Mouse (Mus musculus) embryo, embryonic 9.5 days (tissue): ENCODE data around the gene Frmd8.

Experiments
- DNase-seq: peaks from one replicate; pipeline ENCODE4 v3.0.0-alpha.2; 2017; ENCODE audit errors: extremely low spot score

The Frmd8 gene

DNA sequence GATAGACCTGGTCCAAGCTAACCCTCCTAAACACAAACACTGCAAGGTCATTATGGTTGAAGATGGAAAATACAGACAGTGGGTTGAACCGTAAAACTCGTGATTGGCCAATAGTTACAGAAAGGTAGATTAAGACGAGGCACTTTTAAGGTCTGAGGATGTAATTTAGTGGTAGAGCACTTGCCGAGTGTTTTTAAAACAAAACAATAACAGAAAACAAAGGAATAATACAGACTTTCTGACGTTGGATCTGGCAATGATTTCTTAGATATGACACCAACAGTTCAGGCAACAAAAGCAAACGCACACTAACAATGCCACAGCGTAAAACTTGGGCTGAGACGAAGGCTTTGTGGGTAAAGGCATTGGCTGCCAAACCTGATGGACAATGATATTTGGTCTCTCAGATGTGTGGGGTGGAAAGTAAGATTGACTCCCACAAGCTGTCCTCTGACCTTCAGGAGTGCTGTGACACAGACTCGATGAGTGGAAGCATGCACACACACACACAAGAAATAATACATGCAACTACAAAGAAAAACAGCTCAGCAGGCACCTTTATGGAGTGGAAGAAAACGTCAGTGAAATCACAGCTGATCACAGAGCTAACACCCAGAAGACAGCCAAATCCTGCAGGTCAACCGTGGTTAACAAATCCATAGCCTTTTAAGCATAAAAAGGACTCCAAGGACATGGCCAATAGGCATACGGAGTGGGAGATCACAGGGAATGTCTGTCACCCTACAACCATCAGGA lies 36.8 kb downstream of the Frmd8 start:
- no peak for DNase-seq

DNA sequence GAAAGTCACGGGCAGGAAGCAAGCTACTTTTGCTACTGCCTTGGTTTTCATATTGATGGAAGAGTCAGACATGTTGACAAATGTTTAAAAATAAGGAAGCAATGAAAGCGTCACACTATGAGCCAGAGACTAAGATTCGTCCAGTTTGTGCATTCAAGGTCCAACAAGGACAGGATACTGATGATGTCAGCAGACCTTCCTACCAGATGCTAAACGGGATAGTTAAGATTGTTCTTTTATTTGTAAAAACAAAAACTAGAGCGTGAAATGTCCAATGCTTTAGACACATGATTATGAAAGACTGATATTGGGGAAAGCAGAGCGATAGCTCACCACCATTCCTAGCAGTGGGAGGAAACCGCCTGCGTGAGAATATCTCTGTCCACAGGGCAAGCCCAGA lies 37.5 kb downstream of the Frmd8 start:
- no peak for DNase-seq

DNA sequence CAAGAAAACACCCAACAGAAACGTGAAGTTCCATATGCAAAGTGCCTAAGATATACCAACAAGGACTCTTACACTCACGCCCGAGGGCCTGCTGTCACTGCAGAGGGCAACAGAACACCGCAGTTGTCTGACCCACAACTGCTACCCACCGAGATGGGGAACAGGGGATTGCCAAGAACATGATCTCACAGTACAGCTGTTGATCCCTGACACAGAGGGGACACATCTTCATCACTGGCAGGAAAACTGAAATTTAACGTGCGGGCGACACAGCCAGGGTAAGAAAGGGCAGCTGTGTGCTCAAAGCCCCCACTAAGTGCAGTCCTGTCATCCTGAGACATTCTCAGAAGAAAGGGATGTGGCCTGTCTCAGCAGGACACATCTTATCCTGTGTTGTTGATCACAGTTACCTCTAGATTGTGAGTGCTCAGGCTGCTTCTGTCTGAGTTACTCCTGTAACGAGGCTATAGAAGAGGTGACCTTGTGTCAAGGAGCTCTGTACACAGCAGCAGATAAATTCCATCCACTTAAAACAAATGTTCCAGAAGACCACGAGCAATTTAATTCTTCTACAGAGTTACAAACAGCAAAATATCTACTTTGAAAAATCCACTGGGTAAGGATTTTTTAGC lies 38.0 kb downstream of the Frmd8 start:
- no peak for DNase-seq

DNA sequence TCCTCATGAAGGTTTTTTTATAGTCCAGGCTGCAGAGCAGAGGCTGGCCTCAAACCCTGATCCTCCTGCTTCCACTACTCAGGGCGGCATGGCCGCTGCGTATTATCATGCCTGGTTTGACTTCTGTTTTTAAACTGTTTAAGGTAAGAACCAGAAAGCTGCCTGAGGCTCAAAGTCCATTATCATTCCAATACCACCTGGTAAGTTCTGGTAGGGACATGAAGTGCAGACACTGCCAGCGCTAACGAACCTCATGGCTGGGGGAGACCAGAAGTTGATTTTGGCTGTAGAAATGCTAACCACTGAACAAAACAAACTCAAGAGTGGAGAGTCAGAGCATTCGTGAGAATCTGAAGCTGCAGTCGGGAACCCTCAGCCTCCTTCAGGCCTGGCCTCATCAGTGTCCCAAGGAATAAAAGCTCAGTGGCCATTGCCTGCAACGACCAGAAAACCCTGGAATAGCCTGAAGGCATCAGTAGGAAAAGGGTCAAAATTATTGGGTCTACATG lies 39.1 kb downstream of the Frmd8 start:
- DNase-seq, result no peak

DNA sequence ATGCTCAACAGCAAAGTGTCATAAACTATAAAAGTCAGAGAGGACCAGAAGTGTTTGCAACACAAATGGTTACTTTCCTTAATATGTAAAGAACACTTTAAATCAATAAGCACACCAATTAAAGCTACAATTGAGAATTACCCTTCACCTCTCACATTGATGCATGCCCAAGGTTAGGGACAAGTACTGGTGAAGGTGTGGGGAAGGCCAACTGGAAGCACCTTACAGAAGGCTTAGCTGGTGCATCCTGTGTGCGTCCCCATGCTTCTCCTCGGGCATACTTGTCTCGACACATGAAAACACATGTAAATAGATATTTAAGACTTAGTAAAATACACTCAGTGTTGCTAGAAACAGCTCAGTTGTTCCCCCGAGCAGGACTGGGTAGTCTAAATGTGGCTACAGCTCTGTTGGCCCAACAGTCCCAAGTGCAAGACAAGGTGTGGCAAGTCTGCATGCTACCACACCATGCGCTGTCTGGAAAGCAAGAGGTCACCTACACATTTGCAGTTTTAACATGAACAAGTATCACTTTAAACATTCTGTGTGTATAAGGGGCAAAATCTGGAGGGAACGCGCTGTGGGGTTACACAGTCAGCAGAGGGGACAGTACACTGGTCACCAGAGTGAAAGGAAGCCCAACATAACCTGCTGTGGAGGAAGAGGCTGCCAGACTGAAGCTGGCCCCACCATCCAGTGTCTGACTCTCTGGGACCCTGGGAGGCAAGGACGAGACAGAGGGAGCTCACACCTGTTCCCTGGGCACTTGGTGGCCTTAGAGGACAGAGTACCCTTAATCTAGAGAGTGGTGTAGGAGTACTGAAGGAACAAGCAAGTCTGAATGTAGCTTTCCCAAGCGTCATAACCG lies 39.8 kb downstream of the Frmd8 start:
- DNase-seq, result no peak

DNA sequence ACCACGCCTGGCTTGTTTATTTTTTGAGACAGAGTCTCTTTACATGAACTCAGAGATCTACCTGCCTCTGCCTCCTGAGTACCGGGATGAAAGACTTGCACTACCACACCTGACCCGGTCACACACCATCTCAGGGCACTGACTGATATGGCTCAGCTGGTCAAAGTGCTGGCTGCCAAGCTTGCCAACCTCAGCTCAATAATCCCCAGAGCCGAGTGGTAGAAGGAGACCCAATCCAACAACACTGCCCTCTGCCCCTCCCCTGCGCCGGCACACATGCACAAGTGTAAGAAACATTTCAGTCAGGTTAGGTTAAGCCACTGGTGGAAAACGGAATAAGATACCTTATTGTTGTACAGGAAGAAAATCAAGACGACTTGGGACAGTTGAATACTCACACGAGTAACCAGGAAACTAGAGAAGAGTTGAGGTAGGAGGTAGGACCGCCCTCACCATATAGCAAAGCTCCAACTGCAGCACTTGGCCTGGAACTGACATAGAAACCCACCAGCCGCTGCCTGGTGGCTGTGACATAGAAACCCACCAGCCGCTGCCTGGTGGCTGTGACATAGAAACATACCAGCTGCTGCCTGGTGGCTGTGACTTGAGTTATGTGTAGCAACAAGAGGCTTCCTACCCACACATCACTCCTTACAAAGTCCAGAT lies 40.7 kb downstream of the Frmd8 start:
- no peak for DNase-seq

DNA sequence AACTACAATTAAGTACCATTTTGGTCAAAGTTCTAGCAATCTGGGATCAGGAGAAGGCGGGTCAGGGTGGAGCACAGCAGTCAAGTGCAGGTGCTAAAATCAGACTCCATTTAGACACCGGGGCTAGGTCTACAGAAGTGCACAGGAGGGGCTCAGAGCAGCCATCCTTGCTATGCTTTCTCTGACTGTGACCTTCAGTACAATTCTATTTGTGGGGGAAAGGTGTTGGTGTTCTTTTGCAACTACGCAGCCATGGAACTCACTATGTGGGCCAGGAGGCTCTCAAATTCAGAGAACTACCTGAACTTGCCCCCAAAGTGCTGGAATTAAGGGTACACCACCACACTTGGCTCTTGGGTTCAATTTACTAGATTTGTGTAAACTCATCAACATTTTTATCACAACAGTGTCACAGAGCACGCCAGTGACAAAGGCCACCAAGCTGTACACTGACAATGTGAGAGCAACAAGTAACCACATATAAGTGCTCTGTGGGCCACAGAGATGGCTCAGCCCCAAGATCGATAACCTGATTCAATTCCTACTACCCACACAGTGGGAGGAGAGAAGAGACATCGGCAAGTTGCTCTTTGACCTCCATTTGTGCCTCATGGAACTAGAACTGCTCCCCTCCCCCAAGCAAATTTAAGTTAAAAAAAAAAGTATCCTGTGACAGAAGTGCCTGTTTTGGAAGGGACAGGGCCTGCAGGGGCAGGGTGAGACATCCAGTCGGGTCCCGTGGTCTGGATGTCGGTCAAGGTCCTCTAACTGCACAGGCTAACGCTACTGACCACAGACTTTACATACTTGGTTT lies 41.6 kb downstream of the Frmd8 start:
- no peak for DNase-seq

DNA sequence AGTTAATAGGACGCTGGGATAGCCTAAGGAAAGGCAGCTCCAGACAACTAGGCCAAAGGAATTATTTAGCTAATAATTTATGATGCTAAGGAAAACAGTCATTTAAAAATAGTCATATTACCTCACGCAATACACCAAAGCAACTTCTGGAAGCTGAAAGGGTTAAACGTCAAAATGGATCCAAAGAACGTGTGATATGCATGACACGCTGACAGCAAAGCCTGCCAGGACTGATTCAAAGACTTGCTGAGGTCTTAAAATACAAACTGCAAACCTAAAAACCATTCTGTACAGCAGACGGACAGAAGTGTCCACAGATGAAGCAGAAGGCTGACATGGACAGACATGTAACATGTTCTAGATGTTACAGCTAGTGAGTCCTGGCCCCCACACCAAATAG lies 42.7 kb downstream of the Frmd8 start:
- DNase-seq, result no peak

DNA sequence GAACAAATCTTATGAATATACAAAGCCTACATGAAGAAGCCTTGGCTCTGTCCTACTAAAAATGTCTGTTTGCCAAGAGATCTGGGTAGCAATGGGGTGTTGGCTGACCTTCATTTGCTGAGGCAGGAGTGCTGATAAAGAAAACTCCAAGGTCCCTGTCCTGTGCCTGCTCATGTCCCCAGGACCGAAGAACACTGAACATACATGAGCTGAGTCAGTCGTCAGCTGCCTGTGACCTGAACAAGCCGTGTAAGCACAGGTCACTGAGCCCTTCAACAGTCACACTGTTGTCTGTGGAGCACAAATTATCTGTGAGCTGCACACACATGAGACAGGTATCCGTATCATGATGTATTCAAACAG lies 43.1 kb downstream of the Frmd8 start:
- DNase-seq, result no peak

DNA sequence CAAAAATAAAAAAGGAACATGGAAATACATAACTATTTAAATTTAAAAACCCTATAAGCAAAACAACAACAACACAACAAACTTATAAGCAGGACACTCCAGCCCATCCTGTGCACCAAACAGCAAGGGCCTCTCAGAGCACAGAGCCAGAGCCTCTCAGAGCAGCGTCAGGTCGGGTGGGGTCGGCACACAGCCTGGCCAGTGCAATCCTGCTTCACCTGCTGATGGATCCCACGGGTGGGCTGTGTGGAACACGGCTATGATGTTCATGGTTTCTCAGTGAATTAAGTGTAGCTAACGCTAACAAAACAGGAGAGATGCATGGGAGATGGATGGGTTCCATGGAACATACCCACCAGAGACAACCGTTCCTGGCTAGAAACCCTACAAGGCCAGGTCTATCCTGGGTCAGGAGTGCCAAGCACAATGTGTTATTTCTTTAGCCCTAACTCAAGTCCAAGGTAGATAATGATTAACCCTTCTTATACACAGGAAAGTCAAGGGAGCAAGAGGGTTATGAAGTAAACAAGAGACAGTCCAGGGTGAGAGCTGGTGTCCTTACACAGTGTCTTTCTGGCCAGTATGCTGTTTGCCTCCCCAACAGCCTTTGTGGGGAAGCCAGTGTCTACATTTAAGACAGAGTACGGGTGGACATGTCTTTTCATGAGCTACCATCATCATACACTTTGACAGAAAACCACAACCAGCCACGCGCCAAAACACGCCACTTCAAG lies 43.7 kb downstream of the Frmd8 start:
- no peak for DNase-seq

DNA sequence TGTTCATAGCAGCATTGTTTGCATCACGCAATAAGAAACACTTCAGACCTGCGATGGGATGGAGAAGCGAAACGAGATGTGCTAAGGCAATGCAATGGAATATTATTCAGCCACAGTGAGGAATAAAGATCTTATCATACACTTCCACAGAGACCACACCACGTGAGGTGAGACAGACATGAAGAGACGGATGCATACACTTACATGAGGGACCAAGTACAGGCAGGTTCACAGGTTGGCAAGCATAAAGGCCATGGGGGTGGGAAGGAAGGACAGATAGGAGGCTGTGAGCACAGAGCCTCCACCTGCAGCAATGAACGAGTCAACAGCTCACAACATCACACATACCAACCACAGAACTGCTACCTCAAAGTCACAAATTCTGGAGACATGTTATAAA lies 44.3 kb downstream of the Frmd8 start:
- DNase-seq, result no peak

DNA sequence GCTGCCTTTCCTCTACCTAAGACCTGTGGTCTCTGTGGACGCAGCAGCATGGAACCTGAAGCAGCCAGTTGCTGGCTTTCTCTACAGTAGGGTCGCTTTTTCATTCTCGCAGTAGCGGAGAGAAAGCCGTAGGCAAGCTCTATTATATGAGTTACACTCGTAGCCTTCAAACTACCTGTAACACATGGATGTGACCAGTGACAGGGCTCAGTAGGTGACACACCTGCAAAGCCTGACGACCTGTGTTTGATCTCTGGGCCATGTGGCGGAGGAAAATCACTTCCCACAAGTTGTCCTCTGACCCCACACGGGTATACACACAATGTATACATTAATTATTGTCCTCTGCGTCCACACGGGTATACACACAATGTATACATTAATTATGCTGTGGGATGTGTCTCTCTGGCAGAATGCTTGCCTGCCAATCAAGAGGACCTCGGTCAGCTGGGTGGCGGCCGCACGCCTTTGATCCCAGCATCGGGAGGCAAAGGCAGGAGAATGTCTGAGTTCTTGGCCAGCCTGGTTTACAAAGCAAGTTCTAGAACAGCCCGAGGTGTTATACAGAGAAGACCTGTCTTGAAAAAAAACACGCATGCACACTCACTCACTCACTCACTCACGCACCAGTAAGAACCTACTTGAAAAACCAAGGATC lies 45.0 kb downstream of the Frmd8 start:
- no peak for DNase-seq

DNA sequence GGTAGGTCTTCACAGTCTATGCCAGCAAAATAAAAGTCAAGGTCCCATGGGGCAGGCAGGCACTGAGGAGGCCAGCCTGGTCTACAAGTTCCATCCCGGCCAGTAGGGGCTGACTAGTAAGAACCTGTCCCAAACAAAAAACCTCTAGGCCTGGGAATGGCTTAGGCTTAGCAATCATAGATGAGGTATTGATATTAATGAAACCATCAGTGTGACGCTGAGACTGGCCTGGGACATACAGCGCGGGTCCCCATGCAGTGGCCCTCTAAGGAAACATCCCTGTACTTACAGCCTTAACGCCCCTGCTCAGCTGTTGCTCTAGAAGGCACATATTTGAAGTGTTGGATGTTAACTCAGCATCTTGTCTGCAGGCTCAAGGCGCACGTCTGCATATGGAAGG lies 46.2 kb downstream of the Frmd8 start:
- no peak for DNase-seq

DNA sequence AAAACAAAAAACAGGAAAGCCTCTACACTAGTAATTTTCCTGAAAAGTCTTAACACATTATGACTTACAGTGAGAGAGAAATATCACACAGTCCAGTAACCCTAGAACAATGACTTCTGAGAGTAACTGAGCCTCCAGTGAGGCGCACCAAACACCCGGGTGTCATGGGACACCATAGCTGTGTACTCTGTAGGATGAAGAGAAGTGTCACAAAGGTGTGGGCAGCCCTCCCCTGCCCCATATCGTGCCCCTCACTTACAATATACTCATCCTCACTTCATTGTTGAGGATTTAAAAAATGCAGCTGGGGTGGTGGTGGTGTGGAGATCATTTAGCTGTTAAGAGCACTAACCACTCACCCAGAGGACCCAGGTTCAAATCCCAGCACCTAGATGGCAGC lies 46.9 kb downstream of the Frmd8 start:
- no peak for DNase-seq

DNA sequence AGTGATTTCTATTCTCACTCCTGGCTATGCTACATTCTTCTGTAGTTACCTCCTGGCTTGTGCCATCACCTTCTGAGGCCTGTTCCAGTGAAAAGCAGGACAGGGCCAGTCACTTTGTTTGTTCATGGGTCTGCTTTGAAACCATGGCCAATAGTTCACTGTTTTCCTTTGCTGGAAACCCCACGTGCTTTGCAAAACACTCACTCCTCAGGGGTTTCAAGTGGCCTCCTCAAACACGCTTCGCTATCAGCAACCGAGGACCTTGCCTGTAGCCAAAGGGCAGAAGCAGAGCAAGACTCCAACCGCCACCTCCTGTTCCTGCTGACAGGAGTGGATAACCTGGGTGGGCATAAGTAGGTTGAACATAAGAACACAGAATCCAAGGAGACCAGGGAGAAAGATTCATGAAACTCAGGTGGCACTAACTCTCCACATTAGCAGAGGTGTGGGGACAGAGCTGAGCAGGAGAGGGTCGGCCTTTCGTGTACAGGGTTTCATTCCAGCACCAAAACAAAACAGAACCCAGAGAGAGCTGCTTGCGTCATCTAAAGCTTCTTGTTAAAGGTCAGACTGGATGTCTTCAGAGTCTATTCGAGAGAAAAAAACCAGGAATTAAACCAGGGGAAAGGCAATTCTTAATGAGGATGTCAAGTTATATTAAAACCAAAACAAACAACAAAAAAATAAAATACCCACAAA lies 47.5 kb downstream of the Frmd8 start:
- no peak for DNase-seq

DNA sequence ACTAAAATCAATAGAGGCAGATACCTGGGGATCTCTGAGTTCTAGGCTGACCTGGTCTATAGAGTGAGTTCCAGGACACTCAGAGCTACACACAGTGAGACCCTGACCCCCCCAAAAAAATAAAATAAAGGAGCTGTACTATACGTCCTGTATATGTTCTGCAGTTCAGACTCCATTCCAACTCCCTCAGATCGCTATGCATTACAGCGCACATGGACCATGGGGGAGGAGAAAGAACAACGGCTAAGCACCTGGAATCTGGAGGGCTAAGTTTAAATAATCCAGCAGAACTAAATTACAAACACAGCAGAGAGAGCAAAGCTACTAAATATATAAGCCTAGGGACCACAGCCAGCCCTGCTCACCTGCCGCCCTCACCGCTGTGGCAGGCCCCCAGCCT lies 48.0 kb downstream of the Frmd8 start:
- no peak for DNase-seq

DNA sequence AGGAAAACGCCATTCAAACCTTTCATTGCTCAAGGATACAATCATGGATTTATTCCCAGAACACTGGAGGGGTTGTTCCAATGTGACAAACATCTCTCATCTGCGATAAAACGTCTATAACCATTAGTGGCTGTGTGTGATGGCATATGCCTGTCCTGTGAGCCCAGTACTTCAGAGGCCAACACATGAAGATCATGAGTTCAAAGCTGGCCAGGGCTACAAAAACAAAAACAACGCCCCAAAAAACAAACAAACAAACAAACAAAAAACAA lies 48.4 kb downstream of the Frmd8 start:
- no peak for DNase-seq

DNA sequence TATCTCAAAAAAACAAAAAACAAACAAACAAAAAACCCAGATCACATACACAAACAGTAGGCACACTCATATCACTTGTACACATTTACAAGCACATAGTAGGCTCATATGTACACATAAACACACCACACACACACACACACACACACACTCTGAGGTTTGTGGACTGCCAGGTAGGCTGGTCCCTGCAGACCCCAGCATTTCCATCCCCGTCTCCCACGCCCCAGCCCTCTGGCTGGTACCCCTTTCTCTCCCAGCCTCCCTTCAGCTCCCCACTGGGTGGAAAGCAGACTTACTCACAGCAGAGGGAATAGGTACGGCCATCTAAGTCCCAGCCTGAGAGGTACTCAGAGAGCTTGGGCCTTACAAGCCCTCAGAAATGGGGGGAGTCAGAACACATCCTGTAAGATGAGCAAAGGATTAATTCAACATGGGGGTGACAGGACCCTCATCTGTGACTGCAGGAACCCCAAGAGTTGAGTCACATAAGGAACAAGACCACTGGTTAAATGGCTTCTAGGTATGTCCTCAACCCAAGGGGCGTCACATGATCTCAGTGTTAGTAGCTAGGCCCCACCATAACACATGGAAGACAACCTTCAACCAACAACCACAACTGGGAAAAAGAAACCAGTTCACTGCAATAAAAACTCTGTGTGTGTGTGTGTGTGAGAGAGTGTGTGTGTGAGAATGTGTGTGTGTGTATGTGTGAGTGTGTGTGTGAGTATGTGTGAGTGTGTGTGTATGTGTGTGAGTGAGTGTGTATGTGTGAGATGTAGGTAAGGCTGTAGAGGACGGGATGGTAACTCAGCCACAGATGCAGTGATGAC lies 49.0 kb downstream of the Frmd8 start:
- no peak for DNase-seq
